Mouse (Mus musculus) sigmoid colon, adult 10 weeks (tissue): ENCODE measurements around the gene Cyp8b1. TPM values are rescaled to one million over a fixed set of nuclear protein-coding genes. Genes with fewer than 3 reads are reported as not detected.

ENCODE experiments used
- polyA plus RNA-seq: library from polyadenylated mRNA; stranded (reverse); fragments of 350-450 nt; fragmentation: Illumina TruSeq; extraction: RNeasy Lipid Tissue Mini Kit (QIAGEN cat#74804); gene quantifications from one replicate; pipeline ENCODE4 v1.2.3, GENCODE M21; 2014; ENCODE audit warnings: low read depth, low replicate concordance

Gene Cyp8b1
- polyA plus RNA-seq = not detected

GRCm38 (mm10) chr9:121916102-121916501, at the start of gene Cyp8b1:
TSS of gene Cyp8b1 (minus strand) at chr9:121916305.

GRCm38 (mm10) chr9:121950418-121951113, 34.5 kb upstream of the Cyp8b1 start, which contains the start of gene Fam198a:
TSS of gene Fam198a (plus strand) at chr9:121950988.

GRCm38 (mm10) chr9:121898245-121898644, 17.9 kb downstream of the Cyp8b1 start, which contains the start of gene Ackr2:
TSS of gene Ackr2 (plus strand) at chr9:121898355.

Other genes starting within 250 kb of the Cyp8b1 start
- gene Sec22c, start 210.8 kb downstream of the Cyp8b1 start, polyA plus RNA-seq = 9.0 TPM
- gene Ss18l2, start 206.0 kb downstream of the Cyp8b1 start, polyA plus RNA-seq = 42.2 TPM
- gene Nktr, start 197.1 kb downstream of the Cyp8b1 start, polyA plus RNA-seq = 270 TPM
- 0.44 TPM for gene Zfp651, start 157.0 kb downstream of the Cyp8b1 start, polyA plus RNA-seq
- not detected for gene Klhl40, start 138.7 kb downstream of the Cyp8b1 start, polyA plus RNA-seq
- not detected for gene Hhatl, start 123.8 kb downstream of the Cyp8b1 start, polyA plus RNA-seq
- not detected for gene Ccdc13, start 76.8 kb downstream of the Cyp8b1 start, polyA plus RNA-seq
- gene Higd1a, start 57.9 kb downstream of the Cyp8b1 start, polyA plus RNA-seq = 174 TPM
- gene Ackr2, start 17.9 kb downstream of the Cyp8b1 start, polyA plus RNA-seq = 1.5 TPM
- 0.50 TPM for gene Fam198a, start 34.7 kb upstream of the Cyp8b1 start, polyA plus RNA-seq
- gene Pomgnt2, start 80.8 kb upstream of the Cyp8b1 start, polyA plus RNA-seq = not detected
- 112 TPM for gene Snrk, start 201.0 kb upstream of the Cyp8b1 start, polyA plus RNA-seq